Mouse (Mus musculus): ENCODE results near the gene Syt1.

- TF ChIP-seq CTCF (IDR thresholded peaks at IDR 0.05; ENCODE audit: low read depth, low read length), result no peak
- no peak for TF ChIP-seq POLR2AphosphoS5 (IDR thresholded peaks at IDR 0.05; ENCODE audit: insufficient replicate concordance, low read depth, low read length)
- TF ChIP-seq GATA1 (IDR thresholded peaks at IDR 0.05; ENCODE audit: borderline replicate concordance, low read length), result no peak
Measured at GRCm38 (mm10) chr10:108461862-108462261, 548.9 kb downstream of the Syt1 start.

All from G1E (cell line).